Mouse (Mus musculus): ENCODE data around the gene Hdgf.
"Not testable (repeated sequence)": the region's sequence is repeated elsewhere in the genome, so short reads cannot be mapped to it uniquely, and the experiment has no call there.

Gene Hdgf

DNA sequence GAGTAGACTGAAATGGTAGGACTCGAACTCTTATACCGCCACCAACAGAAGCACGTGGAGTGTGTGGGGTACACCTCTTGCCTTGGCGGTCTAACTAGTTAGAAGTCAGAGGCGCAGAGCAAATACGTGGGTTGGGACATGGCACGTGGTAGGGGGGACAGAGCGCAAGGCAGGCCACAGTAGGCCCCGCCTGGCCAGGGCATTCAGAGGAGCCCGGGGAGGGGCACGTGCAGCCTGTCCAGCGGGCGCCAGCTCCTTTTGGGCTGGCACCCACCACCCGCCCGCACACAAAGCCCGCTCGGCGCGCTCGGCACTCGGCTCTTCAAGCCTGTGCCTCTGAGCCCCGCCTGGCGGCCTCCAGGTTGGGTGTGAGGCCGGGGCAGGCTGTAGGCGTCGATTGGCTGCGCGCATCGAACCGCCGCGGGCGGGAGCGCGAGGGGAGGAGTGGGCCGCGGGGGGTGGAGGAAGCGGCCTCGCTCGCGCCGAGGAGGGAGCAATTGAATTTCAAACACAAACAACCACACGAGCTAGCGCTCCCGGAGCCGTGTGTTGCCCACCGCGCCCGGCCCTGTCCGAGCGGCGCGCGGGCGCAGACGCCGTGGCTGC lies at the start of gene Hdgf:
Gene Hdgf, plus strand, starts transcription at position 442 of the 606 bp plus-strand sequence.
- peak; percentile 94 for DNase-seq (ENCODE audit: low read depth)

DNA sequence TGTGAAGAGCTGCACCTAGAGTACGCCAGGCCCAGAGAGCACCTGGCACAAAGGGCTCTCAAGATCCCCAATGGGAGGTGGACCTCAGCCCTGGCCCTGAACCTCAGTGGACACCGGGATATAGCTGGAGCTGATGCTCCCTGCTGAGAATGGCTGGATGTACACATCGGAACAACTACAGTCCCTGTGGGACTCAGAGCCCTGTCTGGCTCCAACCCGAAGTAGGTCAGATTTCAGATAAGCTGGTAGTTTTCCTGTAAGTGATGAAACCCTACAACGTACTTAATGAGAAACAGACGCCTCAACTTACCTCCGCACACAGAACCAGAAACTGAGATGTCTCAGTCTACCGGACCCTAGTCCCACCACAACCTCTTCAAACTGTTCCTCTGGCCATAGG lies 48.5 kb upstream of the Hdgf start:
- no peak for DNase-seq (ENCODE audit: low read depth)

GRCm38 (mm10) chr3:87859813-87860212 lies 46.3 kb upstream of the Hdgf start:
- DNase-seq (ENCODE audit: low read depth) = peak; percentile 46

- not testable (repeated sequence) for DNase-seq (ENCODE audit: low read depth)
These were observed 42.0 kb upstream of the Hdgf start for GRCm38 (mm10) chr3:87864111-87864510.

- DNase-seq (ENCODE audit: low read depth) = no peak
These were observed 28.4 kb upstream of the Hdgf start for GRCm38 (mm10) chr3:87877730-87878129.

GRCm38 (mm10) chr3:87884291-87884690 lies 21.8 kb upstream of the Hdgf start:
- DNase-seq (ENCODE audit: low read depth) = no peak

- DNase-seq (ENCODE audit: low read depth) = no peak
These were observed 21.3 kb upstream of the Hdgf start for GRCm38 (mm10) chr3:87884708-87885251.

- peak; percentile 96 for DNase-seq (ENCODE audit: low read depth)
These were observed 20.7 kb upstream of the Hdgf start, which contains the start of gene Prcc for GRCm38 (mm10) chr3:87885281-87886003. Gene Prcc, minus strand, starts transcription at chr3:87885608.

- DNase-seq (ENCODE audit: low read depth) = no peak
These were observed 20.1 kb upstream of the Hdgf start for GRCm38 (mm10) chr3:87886004-87886365.

- no peak for DNase-seq (ENCODE audit: low read depth)
These were observed 19.7 kb upstream of the Hdgf start for GRCm38 (mm10) chr3:87886416-87886815.

DNA sequence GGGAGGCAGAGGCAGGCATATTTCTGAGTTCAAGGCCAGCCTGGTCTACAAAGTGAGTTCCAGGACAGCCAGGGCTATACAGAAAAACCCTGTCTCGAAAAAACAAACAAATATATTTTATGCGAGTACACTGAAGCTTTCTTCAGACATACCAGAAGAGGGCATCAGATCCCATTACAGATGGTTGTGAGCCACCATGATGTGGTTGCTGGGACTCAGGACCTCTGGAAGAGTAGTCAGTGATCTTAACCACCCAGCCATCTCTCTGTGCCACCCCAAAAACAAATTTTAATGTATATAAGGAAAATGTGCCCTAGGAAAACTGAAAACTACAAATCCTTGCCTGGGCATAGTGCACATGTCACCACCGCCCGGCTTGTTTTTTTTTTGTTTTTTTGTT lies 18.7 kb upstream of the Hdgf start:
- DNase-seq (ENCODE audit: low read depth) = not testable (repeated sequence)

DNA sequence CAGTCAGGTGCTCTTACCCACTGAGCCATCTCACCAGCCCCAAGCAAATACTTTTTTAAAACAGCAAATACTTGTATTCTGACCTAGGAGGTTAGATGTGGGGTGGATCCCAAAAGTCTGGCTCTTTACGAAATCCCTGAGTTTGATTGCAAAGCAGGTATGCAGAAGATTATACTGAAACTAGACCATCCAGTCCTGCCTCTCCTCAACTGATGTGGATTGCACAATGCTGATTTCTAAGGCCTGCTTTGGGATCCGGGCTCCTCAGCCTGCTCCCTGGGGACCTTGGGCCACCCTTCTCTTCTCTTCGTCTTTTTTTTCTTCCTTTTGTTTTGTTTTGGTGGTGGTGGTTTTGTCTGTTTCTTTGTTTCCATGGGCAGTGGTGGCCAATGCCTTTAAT lies 14.6 kb upstream of the Hdgf start:
- no peak for DNase-seq (ENCODE audit: low read depth)

DNA sequence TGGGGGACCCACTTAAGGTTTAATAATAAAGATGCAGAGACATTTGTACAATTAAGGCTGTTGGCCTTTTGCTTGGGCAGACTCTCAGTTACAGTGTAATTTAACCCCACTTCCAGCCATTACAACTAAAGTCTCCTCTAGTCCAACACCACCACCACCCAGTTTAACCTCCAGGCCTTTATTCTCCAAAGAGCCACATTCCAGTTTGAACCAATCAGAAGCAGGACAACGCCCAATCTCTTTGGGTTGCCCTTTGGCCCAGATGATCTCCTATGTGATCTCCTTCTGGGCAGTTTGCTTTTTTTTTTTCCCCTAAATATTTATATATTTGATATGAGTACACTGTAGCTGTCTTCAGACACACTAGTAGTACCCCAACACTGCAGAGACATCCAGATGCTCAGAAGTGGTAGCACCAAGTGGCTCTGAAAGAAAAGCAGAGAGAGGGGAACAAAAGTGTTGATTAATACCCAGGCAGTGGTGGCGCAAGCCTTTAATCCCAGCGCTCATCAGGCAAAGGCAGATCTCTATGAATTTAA lies 12.7 kb upstream of the Hdgf start:
- no peak for DNase-seq (ENCODE audit: low read depth)

- DNase-seq (ENCODE audit: low read depth) = no peak
These were observed 6.9 kb upstream of the Hdgf start for GRCm38 (mm10) chr3:87899266-87899665.

DNA sequence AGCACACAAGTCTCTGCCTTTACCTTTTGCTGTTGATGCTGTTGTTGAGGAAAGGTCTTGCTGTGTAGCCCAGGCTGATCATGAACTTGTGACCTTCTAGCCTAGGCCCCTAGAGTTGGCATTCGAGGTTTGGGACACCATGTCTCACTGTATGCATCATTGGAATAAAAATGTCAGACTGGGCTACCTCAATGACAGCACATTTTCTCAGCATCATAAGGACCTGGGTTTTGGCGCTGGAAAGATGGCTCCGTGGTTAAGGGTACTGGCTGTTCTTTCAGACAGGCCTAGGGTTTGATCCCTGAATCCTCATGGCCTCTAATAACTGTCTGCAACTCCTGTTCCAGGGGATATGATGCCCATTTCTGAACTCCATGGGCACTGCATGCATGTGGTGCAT lies 6.3 kb upstream of the Hdgf start:
- DNase-seq (ENCODE audit: low read depth) = no peak

DNA sequence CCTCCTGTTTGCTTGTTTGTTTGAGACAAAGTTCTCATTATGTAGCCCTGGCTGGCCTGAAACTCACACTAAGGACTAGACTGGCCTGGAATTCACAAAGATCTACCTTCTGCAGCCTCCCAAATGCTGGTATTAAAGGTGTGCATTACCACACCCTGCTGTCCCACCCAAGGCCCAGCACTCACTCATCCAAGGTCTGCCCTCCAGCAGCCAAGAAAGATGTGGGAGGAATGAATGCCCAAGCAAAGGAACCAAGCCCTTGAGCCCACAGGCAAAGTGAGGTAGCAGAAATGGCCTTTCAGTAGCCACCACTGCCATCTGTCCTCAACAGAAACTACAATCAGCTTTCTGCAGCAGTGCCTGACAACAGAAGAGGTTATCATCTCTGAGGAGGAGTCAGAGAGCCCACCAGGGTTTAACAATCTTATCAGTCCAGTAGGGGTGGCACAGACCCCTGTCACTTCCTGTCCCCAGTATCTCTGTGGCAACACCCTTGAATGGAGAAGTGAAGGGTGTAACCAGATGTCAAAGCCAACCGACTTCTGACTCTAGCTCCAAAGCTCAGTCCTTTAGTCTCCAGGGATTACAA lies 5.0 kb upstream of the Hdgf start:
- DNase-seq (ENCODE audit: low read depth) = peak; percentile 88

- not testable (repeated sequence) for DNase-seq (ENCODE audit: low read depth)
These were observed 4.2 kb upstream of the Hdgf start for GRCm38 (mm10) chr3:87901959-87902358.

- no peak for DNase-seq (ENCODE audit: low read depth)
These were observed 2.3 kb upstream of the Hdgf start for GRCm38 (mm10) chr3:87903821-87904220.

- DNase-seq (ENCODE audit: low read depth) = no peak
These were observed 470 bp downstream of the Hdgf start for GRCm38 (mm10) chr3:87906601-87906980.

DNA sequence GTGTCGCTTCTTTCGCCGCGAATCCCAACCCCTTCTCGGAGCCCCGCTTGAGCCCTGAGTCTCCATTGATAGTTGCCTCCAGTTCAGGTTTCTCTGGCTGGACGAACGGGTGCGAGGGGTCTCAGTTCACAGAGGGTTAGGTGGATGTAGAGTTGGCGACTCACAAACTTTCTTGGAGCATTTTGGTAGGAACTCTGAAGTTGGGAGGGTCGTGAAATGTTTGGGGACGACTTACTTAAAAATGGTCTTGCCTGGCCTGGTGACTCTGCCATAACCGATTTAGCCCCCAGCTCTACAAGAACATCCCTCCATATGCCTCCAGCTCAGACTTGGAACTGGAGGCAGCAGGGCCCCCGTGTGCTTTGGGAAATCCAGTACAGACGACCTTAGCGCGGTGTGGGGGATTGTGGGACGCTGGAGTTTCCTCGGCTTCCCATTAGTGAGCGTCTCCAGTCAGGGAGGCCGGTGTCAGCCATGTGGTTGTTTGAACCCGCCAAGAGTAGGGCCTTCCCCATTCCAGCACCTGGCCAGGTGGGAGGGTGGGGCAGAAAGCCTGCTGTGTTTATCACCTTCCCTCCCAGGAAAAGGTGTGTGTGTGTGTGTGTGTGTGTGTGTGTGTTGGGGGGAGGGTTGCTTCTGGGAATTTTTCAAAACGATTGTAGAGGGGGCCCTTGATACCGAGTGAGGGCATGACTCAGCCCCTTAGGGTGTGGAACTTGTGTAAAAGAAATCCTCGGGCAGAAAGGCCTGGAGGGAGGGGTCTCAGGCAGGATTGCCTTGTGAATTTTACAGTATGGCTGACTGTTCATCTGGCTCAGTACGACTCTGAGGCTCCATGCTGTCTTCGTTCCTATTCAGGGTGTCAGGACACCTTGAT lies 1.1 kb downstream of the Hdgf start:
- no peak for DNase-seq (ENCODE audit: low read depth)

GRCm38 (mm10) chr3:87907906-87908305 lies 1.8 kb downstream of the Hdgf start:
- no peak for DNase-seq (ENCODE audit: low read depth)

DNA sequence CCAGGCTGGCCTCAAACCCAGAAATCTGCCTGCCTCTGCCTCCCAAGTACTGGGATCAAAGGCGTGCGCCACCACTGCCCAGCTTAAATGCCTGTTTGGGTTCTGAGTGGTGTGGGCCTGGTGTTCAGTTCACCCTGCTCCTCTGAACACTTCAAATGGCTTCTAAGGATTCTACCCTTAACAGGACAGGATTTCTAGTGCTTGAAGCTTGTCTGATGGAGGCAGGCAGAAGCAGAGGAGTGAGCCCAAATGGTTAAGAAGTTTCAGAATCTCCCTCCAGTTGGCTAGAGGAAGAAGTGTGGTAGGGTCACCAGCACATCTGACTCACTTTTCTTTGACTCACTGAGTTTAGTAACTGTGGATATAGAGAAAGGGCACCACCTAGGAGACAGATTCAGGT lies 3.3 kb downstream of the Hdgf start:
- DNase-seq (ENCODE audit: low read depth) = no peak
